Mouse (Mus musculus) spleen, postnatal 4 days (tissue): Measurements from ENCODE around the gene Sox6.

ENCODE experiments used
- DNase-seq, 2 experiments: peaks; one replicate each; pipeline ENCODE4 v3.0.0; 2022; ENCODE audit warnings: low spot score in 2 of 2

Gene Sox6

DNA sequence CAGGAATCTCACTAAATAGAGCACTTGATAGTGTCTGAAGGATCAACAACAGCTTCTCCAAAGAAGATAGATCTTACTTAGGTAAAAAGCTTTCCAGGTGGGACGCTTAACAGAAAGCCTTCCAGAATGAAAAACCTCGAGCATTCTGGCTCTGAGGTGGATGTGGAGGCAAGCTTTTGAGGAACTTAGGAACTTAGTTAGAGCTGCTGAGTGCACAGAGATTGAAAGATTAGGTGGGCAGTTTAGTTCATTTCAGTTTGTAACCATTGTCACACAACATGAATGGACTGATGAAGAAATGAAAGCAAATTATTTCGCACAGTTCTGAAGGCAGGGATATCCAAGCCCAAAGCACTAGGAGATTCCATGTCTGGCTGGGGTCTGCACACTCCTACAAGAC lies 481.9 kb downstream of the Sox6 start:
- DNase-seq = no peak

DNA sequence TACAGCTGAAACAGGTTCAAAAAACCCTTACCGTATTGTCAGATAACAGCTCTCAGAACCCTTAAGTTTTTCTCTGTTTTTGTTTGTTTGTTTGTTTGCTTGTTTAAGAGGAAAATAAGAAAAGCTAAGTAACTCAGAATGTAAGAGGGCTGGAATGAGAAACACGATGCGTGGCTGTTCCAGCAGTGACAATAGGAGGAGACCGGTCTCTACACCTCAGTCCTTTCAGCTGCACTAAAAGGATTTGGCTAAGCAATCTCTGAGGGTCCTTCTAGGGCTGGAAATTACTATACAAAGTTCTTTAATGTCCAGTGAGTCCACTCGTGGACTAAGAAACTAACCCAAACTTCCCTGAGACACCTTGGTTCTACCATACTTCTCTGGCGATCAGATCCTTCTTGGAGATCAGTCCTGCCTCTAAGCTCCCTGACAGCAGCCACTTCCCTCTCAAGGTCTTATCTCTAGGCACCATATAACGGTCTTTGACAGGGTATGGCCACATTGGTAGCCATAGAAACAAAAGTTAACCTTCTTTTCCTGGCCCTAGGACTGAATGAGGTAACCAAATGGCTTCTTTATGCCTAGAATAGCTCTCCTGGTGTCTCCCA lies 488.3 kb downstream of the Sox6 start:
- DNase-seq = no peak

GRCm38 (mm10) chr7:115549670-115550069 lies 488.9 kb downstream of the Sox6 start:
- DNase-seq = no peak

- no peak for DNase-seq
Measured at GRCm38 (mm10) chr7:115545585-115546374, 492.8 kb downstream of the Sox6 start.

DNA sequence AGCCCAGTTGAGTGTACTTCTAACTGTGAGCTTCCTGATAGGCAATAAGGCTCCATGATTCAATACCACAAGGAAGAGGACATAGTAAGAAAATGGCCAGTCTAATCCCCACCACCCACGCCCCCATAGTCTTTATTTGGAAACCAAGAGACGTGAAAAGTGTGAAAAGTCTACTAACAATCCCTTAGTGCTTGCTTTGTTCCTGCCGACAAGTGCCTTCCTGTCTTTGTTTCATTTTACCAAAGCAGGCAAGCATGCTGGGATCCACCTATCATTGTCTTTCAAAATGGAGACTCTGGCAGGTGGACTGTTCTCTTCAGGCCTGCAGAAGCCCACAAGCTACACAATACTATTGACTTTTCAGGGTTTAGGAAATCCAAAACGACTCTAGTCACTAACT lies 495.0 kb downstream of the Sox6 start:
- DNase-seq = no peak

DNA sequence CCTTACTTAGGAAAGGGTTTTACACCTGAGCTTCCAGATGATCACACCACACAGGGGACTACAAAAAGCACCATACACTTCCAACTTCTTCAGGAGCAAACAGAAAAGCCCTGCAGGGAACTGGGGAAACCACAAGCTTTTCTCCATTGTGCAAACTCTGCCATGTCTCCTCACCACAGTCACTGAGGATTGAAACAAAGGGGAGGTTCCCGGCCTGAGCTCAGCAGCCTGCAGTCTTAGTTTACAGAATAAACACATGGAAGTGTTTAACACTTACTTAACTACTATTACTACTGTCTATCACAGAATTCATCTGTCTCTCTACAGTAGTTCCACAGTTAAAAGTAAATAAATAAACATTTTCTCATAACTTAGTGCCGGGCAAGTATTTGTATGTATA lies 498.3 kb downstream of the Sox6 start:
- no peak for DNase-seq

DNA sequence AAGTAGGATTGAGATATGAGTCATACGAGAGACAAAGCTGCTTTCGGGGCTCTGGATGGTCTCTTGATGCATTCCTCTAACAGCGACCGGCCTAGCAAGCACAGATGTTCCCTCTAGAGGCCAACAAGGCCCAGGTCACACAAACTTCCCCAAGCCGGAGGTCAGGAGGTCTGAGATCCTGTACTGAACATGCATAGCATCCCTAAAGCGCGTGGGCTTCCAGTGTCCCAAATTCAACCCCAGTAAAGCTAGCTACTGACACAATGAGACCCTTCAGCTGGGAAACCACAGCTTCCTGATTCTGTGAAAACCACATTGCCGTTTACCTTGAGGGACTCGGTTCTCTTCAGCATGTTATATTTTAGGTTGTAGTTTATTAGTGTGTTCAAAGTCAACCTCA lies 499.6 kb downstream of the Sox6 start:
- DNase-seq = no peak

- no peak for DNase-seq
Measured at GRCm38 (mm10) chr7:115537636-115538035, 501.0 kb downstream of the Sox6 start.

DNA sequence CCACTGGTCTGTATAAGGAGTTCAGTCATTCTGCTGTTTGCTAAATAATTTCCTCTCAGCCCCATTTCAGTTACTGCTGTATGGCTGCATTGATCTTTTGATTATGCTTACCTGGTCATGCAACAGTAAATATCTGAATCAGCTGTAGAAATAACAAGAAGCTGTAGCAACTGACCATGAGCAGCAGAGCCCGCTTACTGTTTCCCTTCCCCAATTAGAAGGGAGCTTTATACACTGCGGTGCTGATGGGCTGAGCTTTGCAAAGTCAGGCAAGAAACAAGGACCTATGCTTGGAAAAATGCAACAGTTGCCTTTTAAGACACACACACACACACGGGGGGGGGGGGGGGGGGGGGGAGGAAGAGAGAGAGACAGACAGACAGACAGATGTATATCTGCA lies 502.1 kb downstream of the Sox6 start:
- no peak for DNase-seq

DNA sequence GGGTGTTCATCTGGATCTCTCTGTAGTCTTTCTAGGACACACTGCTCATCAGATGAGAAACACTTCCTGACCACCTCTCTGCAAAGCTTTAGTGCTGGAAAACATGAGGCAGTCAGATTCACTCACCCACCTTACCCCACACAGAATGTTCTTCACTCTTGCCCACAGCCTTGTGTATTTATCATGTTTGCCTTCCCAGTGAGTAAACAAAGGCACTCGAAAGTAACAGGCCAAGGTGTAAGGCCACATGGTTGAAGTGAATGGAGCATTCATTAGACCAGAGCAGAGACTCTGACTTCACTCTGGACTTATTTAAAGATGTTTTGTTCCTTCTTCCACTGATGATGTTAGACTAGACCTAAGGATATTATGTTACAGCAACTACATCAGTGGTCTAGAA lies 506.7 kb downstream of the Sox6 start:
- DNase-seq = no peak

DNA sequence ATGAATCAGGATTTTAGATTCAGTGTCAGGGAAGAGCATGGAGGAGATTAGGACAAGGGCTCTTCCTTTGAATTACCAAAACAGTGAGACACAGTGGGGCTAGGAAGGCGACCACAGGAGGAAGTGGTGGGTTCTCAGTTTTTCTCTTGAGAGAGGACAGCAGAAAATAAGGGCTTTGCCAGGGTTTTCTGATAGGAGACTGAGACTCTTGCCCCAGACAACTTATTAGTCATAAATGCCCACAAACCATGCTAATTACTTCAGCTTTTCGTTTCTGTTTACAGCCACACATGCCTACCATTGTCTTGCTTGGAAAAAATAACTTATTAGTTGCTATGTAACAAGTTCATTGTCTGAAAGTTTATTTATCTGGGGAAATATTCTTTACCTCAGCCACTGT lies 507.4 kb downstream of the Sox6 start:
- no peak for DNase-seq

DNA sequence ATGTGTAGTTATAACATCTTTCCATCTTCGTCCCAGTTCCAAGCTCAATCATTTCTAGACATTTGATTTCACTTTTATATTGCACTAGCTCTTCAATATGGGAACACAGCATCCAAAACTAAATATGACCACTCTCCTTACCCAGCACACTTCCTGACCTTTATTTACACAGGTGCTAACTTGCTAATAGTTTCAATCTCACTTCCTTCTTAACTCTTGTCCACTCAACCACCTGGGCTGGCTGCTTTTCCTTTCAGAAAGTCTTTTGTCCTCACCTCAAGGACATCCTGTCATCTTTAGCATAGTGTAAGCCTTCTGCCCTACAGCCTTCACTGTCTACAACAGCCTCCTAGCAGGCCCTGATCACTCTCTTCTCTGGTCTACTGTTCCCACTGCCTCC lies 520.9 kb downstream of the Sox6 start:
- DNase-seq = no peak

DNA sequence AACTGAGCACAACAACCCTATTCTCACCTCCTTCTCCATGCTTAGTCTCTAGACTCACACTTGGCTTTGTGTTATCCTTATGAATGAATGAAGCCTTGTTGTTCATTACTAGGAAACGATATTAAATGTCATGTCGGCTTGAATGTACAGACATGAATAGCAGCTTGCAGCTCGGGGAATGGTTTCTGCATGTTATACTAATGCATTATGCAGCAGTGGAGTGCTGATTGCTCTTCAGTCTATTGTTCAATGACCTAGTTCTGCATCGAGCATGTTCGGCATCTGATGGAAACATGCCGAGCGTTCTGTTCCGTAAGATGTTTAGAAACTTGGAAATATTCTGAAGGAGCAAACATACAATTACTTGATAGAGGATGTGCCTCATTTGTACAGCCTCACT lies 524.9 kb downstream of the Sox6 start:
- DNase-seq = no peak

GRCm38 (mm10) chr7:115511777-115512176 lies 526.8 kb downstream of the Sox6 start:
- DNase-seq = no peak

DNA sequence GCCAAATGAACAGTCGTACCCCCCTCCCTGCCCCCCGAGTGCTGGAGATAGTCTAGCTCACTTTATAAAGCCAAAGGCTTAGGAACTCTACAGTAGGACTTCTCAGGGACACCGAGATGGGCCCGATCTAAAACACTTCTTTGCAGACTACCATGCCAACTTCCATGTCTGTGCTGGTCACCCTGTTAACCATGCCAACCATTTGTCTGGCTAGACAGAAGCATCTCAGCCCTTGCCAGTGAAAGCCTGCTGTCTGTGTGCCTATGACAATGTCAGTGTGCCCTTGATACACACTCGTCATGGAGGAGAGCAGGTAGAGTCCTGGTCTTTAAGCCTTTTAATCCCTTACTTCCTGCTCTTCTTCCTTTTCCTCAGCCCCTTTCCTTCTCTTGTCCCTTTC lies 527.5 kb downstream of the Sox6 start:
- no peak for DNase-seq

- no peak for DNase-seq
Measured at GRCm38 (mm10) chr7:115510045-115510444, 528.6 kb downstream of the Sox6 start.

GRCm38 (mm10) chr7:115506385-115506784 lies 532.2 kb downstream of the Sox6 start:
- no peak for DNase-seq

- no peak for DNase-seq
Measured at GRCm38 (mm10) chr7:115501497-115501896, 537.1 kb downstream of the Sox6 start.

DNA sequence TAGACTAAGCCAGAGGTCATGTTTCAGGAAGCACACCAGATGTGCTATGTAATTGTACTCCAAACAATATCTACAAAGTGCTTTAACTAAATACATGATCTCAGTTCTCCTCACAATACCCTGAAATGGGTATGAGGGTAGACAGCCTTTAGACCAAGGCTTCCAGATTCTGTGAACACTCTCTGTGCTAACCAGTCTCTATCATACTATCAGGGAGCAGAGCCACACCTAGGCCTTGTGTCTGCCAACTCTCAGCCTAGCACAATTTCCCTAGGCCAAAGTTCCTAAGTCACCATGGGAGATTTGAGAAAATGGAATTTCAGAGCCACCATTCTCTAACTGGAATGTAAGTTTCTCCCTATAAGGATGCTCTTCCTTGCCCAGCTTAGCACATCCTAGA lies 537.8 kb downstream of the Sox6 start:
- DNase-seq = no peak

DNA sequence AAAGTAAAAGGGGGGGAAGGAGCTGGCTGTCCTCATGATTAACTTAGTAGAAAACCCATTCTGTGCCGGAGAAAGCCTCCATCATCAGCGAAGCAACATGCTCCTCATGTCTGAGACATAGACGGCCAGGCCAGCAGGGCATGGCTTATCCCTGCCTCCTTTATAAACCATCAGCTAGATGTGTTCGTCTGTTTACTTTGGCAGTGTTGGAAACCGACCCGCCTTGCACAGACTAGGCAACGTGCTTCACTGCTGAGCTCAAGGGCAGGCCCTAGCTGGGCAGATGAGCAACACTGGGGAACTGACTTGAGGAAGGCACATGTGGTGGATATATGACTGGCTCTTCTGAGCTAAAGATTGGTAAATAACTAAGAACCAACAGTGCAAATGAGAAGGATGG lies 538.4 kb downstream of the Sox6 start:
- DNase-seq = no peak

DNA sequence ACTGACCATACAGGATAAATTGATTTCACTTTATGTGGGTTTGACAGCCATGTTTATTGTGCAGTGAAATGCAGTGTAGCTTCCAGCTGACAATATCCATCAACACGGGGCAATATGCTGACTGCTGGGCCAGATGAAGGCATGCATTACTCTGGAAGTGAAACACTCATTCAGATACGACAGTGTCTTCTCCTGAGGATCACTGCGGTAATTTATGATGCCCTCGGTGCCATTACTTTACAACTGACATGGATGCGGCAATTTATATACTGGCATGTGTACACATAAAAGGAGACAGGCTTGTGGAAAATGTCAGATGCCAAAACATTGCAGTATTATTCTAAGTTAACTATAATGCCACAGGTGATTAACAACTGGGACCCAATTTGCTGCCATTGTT lies 546.9 kb downstream of the Sox6 start:
- no peak for DNase-seq

GRCm38 (mm10) chr7:115489608-115490007 lies 549.0 kb downstream of the Sox6 start:
- no peak for DNase-seq

GRCm38 (mm10) chr7:115486431-115486830 lies 552.2 kb downstream of the Sox6 start:
- no peak for DNase-seq
